Mouse (Mus musculus) liver, embryonic 15.5 days (tissue): ENCODE measurements around the gene Abl1. TPM values are rescaled to one million over a fixed set of nuclear protein-coding genes. Genes with fewer than 3 reads are reported as not detected.

Experiments
- ATAC-seq: fragments of 200-750 bp; cut with Nextera tagmentation; 2 replicates; pipeline ENCODE4 v1.8.0; 2017; ENCODE audit warnings: moderate number of reproducible peaks, mild to moderate bottlenecking, moderate library complexity; ENCODE audit not compliant: insufficient read depth
- H3K27ac ChIP-seq: fragments of 300-500 bp; sonication (generic); replicated peaks from 2 replicates; pipeline ENCODE4 v1.5.1; 2015; ENCODE audit warnings: mild to moderate bottlenecking, inconsistent platforms
- H3K27me3 ChIP-seq: fragments of 300-500 bp; sonication (generic); 2 replicates; pipeline ENCODE4 v1.6.1; 2015; ENCODE audit warnings: mild to moderate bottlenecking, inconsistent platforms
- H3K36me3 ChIP-seq: fragments of 300-500 bp; sonication (generic); replicated peaks from 2 replicates; pipeline ENCODE4 v1.6.1; 2015; ENCODE audit warnings: moderate library complexity, mild to moderate bottlenecking, inconsistent platforms
- H3K4me1 ChIP-seq: fragments of 300-500 bp; sonication (generic); replicated peaks from 2 replicates; pipeline ENCODE4 v1.6.1; 2015; ENCODE audit warnings: inconsistent platforms
- H3K4me2 ChIP-seq: fragments of 300-500 bp; sonication (generic); 2 replicates; pipeline ENCODE4 v1.6.1; 2015; ENCODE audit warnings: moderate library complexity, mild to moderate bottlenecking, inconsistent platforms
- H3K4me3 ChIP-seq: fragments of 300-500 bp; sonication (generic); replicated peaks from 2 replicates; pipeline ENCODE4 v1.5.1; 2015; ENCODE audit warnings: mild to moderate bottlenecking, inconsistent platforms
- H3K9ac ChIP-seq: fragments of 300-500 bp; sonication (generic); 2 replicates; pipeline ENCODE4 v1.6.1; 2015; ENCODE audit warnings: moderate library complexity, mild to moderate bottlenecking, inconsistent platforms
- H3K9me3 ChIP-seq: fragments of 300-500 bp; sonication (generic); replicated peaks from 2 replicates; pipeline ENCODE4 v1.6.1; 2016; ENCODE audit warnings: inconsistent platforms
- WGBS: fragments of 180-500 bp; shearing (Covaris S2); methylation state at CpG from one replicate; pipeline ENCODE4 v1.1.7; 2015; ENCODE audit warnings: mixed read lengths; ENCODE audit not compliant: insufficient replicate concordance; 5-methylcytosine and 5-hydroxymethylcytosine counted together
- polyA plus RNA-seq: library from polyadenylated mRNA; unstranded; fragments of >200 nt; fragmentation: Nextera tagmentation; extraction: Ambion mirVana; gene quantifications from 2 replicates; pipeline ENCODE4 v1.2.1, GENCODE M21; 2015

Abl1 gene
- polyA plus RNA-seq, 1 experiment from 2014 or later, result 5.9 TPM

DNA sequence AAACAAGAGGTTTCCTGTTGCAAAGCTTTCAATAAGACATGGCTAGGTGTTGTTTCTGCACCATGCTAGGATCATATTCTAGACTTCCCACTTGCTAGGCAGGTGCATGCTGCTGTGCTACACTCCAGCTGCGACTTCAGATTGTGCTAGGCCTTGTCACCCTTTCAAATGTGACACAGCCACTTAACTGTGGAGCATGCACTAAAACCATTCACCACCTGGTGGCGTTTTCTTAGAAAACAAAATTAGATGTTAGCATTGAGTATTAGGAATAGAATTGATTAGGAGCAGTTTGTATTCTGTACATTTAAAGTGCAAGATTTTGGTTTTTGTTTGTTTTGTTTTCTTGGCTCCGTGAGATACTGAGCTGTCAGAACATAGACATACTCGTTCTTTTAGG lies 32.6 kb downstream of the Abl1 start:
- H3K4me2 ChIP-seq, result no peak overlapping the region
- H3K27me3 ChIP-seq, result no peaks in the 10 kb centered on the region
- WGBS, result 59% methylated on average over 4 of the region's 4 CpGs
- H3K9ac ChIP-seq, result no peak overlapping the region
- H3K27ac ChIP-seq, result no peak overlapping the region
- H3K4me3 ChIP-seq, result no peak overlapping the region
- peaks cover 30% of the 10 kb centered on the region for H3K4me1 ChIP-seq
- H3K9me3 ChIP-seq, result no peaks in the 10 kb centered on the region
- ATAC-seq, result no peak
- no peaks in the 10 kb centered on the region for H3K36me3 ChIP-seq

DNA sequence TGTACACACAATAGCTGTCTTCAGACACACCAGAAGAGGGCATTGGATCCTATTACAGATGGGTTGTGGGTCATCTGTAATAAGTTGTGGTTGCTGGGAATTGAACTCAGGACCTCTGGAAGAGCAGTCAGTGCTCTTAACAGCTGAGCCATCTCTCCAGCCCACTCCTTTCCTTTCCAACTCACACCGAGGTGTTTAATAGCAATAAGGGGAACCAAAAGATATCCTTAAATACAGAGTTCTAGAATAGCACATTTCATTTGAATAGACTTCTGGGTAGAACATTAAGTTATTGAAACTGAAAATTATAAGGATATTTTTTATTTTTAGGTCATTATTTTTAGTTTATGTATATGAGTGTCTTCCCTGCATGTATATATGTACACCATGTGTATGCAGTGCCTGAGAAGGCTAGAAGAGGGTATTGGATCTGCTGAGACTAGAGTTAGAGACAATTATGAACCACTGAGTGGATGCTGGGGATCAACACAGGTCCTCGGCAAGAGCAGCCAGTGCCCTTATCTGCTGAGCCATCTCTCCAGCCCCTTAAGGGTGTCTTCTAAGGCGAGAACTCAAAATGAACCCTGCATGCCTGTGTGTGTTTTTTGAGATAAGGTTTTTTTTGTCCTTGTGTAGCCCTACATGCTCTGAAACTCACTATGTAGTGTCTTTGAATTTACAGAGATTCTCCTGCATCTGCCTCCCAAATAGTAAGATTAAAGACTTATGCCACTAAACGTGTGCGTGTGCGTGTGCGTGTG lies 36.7 kb downstream of the Abl1 start:
- 56% methylated on average over 7 of the region's 7 CpGs for WGBS
- Histone ChIP-seq H3K36me3 (no peaks in the 10 kb centered on the region), H3K27ac (no peak overlapping the region), H3K4me3 (no peak overlapping the region), H3K4me2 (no peak overlapping the region), H3K9ac (no peak overlapping the region), H3K27me3 (no peaks in the 10 kb centered on the region), H3K9me3 (no peaks in the 10 kb centered on the region), H3K4me1 (peaks cover 50% of the 10 kb centered on the region)
- ATAC-seq, result peak; percentile 61; the same call in 1 of the 2 replicates

DNA sequence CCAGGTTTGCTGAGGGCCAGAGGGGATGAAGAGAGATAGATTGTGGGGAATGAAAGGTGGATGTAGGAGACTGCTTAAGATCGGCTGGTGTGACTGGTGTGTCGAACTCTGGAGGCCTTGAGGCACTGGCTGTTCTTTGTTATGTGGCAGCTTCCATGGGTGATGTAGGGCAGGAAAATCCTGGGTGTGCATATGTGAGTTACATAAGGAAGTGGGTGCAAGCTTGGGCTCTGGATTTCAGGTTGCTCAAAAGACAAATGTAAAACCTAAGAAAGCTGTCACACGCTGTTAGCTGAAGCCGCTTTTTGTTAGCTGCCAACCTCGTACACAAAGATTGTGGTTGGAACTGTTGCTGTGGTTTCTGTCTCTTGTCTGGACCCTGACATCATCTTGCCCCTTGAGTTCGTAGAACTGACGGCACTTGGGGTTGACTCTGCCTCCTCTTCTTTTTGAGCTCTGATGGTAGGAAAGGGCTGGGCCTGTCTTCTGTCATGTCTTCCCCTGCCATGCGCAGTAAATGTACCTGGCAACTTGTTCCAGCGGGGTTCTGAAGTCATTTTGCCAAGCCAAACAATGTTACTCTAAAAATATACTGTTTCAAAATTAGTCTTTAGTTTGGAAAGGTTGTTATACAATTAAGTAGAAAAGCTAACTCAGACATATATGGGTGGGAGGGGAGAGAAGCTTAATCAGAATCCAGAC lies 39.6 kb downstream of the Abl1 start:
- Histone ChIP-seq H3K27ac (no peak overlapping the region), H3K4me3 (no peak overlapping the region), H3K4me1 (peaks cover 55% of the 10 kb centered on the region), H3K9ac (no peak overlapping the region), H3K4me2 (no peak overlapping the region), H3K27me3 (no peaks in the 10 kb centered on the region), H3K36me3 (no peaks in the 10 kb centered on the region), H3K9me3 (no peaks in the 10 kb centered on the region)
- 59% methylated on average over 9 of the region's 9 CpGs for WGBS
- ATAC-seq, result no peak

DNA sequence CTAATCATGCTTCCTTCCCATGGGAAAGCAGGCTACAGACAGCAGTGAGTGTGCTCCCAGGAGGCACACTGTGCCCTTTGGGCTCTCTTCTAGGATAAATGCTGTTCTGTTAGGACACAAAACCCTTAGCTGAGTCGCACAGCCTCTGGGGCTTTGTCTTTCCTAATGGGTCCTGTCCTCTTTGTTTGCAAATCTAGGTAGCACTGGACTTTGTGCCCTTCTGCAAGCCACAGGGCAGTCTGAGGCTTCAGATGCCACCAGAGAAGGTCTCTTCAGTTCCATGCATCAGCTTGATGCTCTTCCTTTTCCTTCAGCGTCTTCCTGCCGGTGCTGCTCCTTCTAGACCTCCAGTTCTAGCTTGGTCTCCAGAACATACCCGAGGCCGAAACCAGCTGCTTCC lies 42.5 kb downstream of the Abl1 start:
- Histone ChIP-seq H3K27me3 (no peaks in the 10 kb centered on the region), H3K9ac (no peak overlapping the region), H3K36me3 (no peaks in the 10 kb centered on the region), H3K27ac (0 out of 2 replicates have a peak overlapping the region, but pooled peaks have one; percentile 35), H3K4me3 (no peak overlapping the region), H3K4me1 (peaks cover 36% of the 10 kb centered on the region), H3K4me2 (no peak overlapping the region; the same call in 1 of the 2 replicates), H3K9me3 (no peaks in the 10 kb centered on the region)
- 51% methylated on average over 5 of the region's 5 CpGs for WGBS
- no peak for ATAC-seq

DNA sequence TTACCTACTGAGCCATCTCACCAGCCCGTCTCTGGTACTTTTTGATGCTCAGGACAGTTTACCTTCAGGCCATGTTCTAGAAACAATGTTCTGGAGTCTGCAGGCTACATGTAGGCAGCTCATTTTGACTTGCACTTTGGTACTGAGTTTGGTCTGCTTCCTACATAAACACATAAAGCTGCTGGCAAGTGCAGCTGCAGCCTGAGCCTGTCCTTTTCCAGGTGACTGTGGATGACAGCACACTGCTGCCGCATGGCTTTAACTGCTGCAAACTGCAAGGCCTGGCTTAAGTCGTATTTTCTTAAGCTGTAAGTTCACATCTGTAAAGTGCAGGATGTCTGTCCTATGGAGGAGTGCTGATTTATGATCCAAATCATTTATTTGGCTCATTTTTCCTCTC lies 44.3 kb downstream of the Abl1 start:
- Histone ChIP-seq H3K4me1 (peaks cover 27% of the 10 kb centered on the region), H3K4me2 (no peak overlapping the region), H3K27me3 (no peaks in the 10 kb centered on the region), H3K9ac (no peak overlapping the region), H3K27ac (no peak overlapping the region), H3K4me3 (no peak overlapping the region), H3K9me3 (no peaks in the 10 kb centered on the region), H3K36me3 (no peaks in the 10 kb centered on the region)
- no peak for ATAC-seq
- 74% methylated on average over 3 of the region's 3 CpGs for whole genome bisulfite sequencing

DNA sequence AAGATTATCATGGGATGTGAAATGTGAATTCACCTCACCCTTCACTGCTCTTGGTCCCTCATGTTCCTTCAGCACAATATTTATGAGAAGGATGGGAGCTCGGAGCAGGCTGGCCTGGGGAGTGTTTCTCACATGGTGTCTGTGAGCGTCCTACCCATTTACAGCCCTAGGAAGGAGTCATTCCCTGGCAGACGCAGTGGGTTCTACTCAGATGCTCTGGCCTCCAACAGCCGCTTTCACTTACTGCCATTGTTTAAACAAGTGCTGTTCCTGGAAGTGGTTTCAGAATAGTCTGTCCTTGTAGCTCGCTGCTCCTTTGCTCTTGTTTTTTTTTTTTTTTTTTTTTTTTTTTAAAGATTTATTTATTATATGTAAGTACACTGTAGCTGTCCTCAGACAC lies 45.4 kb downstream of the Abl1 start:
- no peak for ATAC-seq
- Histone ChIP-seq H3K4me3 (no peak overlapping the region), H3K4me2 (no peak overlapping the region), H3K9ac (no peak overlapping the region), H3K9me3 (no peaks in the 10 kb centered on the region), H3K36me3 (no peaks in the 10 kb centered on the region), H3K27me3 (no peaks in the 10 kb centered on the region), H3K4me1 (peaks cover 23% of the 10 kb centered on the region), H3K27ac (no peak overlapping the region)
- 73% methylated on average over 5 of the region's 5 CpGs for whole genome bisulfite sequencing

DNA sequence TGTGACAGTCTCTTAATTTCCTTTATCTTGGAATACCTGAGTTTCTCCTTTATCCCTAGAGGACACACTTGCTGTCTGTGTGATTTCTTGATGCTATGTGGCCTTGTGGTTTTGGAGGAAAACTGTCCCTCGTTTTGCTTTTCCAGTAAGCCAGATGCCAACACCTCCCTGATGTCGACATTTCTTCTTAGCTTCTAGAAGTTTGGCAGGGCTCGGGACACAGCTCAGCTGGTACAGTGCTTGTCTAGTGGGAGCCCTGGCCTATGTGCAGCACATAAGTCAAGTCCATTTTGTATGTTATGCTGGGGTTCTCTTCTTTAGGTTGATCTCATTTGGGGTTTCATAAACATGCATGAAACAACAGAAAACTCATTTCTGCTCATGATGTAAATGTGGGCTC lies 50.9 kb downstream of the Abl1 start:
- 46% methylated on average over 3 of the region's 3 CpGs for WGBS
- no peak for ATAC-seq
- no peak overlapping the region for H3K27ac ChIP-seq
- no peaks in the 10 kb centered on the region for H3K4me1 ChIP-seq
- no peaks in the 10 kb centered on the region for H3K9me3 ChIP-seq
- no peak overlapping the region for H3K9ac ChIP-seq
- H3K4me2 ChIP-seq, result no peak overlapping the region
- H3K36me3 ChIP-seq, result no peaks in the 10 kb centered on the region
- H3K27me3 ChIP-seq, result no peaks in the 10 kb centered on the region
- no peak overlapping the region for H3K4me3 ChIP-seq

DNA sequence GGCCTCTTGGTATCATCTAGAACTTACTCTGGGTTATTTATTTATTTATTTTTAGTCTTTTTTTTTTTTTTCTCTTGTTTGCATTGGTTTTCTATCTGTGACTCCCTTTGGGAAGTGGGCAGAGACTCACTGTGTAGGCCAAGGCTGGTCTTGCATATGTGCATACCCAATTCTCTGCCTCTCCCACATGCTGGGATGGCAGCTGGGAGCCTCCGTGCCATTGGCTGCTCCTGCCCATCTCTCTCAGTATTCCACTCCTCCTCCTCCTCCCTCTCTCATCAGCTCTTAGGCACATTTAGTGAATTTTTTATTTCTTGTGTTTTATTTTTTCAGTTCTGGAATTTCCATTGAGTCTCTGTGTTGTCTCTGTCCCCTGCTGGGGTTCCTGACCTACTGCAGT lies 53.6 kb downstream of the Abl1 start:
- Histone ChIP-seq H3K4me2 (no peak overlapping the region), H3K4me1 (peaks cover 10% of the 10 kb centered on the region), H3K36me3 (no peaks in the 10 kb centered on the region), H3K4me3 (no peak overlapping the region), H3K9me3 (no peaks in the 10 kb centered on the region), H3K27ac (no peak overlapping the region), H3K27me3 (no peaks in the 10 kb centered on the region), H3K9ac (no peak overlapping the region)
- no peak for ATAC-seq
- WGBS, result 69% methylated on average over 1 of the region's 1 CpGs

DNA sequence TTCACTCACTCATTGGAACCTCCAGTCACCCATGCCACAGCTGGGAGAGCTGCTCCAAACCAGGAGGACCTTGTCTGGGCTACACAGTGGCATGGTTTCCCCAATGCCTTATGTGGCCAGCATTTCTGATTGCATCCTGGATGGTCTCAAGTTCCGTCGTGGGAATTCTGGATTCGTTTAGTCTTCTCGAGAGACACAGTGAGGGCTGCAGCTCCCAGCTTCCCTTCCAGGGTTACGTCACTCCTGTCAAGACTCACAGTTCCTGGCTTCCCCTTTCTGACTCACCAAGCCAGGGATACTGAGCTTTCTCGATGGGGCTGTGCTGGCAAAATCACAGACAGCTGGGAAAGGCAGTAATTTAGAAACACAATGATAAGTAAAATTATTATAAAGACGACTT lies 54.0 kb downstream of the Abl1 start:
- Histone ChIP-seq H3K27ac (no peak overlapping the region), H3K36me3 (no peaks in the 10 kb centered on the region), H3K9me3 (no peaks in the 10 kb centered on the region), H3K4me3 (no peak overlapping the region), H3K27me3 (no peaks in the 10 kb centered on the region), H3K9ac (no peak overlapping the region), H3K4me1 (peaks cover 14% of the 10 kb centered on the region), H3K4me2 (no peak overlapping the region)
- WGBS, result 36% methylated on average over 7 of the region's 7 CpGs
- no peak for ATAC-seq

DNA sequence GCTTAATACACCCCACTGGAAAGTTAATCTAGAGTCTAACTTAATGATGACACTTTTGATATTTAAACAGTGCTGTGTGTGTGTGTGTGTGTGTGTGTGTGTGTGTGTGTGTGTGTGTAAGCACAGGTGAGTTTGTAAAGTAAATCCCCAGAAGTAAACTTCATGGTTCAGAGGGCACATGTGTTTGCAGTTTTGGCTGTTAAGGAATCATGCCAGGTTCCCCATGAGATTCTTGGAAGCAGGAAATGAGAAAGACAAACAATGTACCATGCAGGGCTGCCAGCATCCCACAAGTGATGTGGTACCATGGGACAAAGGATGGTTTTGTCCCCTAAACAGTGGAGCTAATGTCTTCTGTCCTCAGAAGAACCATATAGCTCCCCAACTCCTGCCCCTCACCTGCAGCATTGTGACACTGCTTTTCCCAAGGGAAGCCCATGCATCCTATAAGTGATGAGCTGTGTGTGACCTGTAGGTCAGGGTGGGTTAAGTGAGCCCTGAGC lies 57.6 kb downstream of the Abl1 start:
- H3K27me3 ChIP-seq, result no peaks in the 10 kb centered on the region
- H3K4me2 ChIP-seq, result no peak overlapping the region
- no peak for ATAC-seq
- H3K9me3 ChIP-seq, result no peaks in the 10 kb centered on the region
- no peak overlapping the region for H3K4me3 ChIP-seq
- peaks cover 35% of the 10 kb centered on the region for H3K4me1 ChIP-seq
- no peak overlapping the region for H3K9ac ChIP-seq
- H3K36me3 ChIP-seq, result no peaks in the 10 kb centered on the region
- no peak overlapping the region for H3K27ac ChIP-seq

DNA sequence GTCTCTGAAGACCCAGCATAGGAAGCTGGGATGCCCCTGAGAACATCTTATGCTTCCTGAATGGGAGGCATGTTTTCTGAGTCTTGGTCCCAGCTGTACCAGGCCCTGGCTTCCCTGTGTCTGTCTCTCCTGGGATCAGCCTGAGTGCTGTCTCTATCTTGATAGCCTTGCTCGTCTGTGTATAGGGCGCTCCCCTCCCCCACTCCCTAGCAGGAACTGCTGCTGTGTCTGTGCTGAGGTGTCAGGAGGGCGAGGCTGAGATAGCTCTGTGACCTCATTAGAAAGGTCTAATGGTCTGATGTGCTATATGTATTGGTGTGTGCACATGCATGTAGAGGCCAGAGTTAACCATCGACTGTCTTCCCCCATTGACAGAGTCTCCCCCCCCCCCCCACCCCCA lies 58.7 kb downstream of the Abl1 start:
- Histone ChIP-seq H3K4me3 (no peak overlapping the region), H3K27ac (no peak overlapping the region), H3K4me2 (no peak overlapping the region), H3K36me3 (no peaks in the 10 kb centered on the region), H3K9me3 (no peaks in the 10 kb centered on the region), H3K9ac (no peak overlapping the region), H3K4me1 (peaks cover 35% of the 10 kb centered on the region), H3K27me3 (no peaks in the 10 kb centered on the region)
- ATAC-seq, result no peak
- 33% methylated on average over 4 of the region's 4 CpGs for WGBS
